Mouse (Mus musculus): Measurements from ENCODE around the gene Syngr1.

DNA sequence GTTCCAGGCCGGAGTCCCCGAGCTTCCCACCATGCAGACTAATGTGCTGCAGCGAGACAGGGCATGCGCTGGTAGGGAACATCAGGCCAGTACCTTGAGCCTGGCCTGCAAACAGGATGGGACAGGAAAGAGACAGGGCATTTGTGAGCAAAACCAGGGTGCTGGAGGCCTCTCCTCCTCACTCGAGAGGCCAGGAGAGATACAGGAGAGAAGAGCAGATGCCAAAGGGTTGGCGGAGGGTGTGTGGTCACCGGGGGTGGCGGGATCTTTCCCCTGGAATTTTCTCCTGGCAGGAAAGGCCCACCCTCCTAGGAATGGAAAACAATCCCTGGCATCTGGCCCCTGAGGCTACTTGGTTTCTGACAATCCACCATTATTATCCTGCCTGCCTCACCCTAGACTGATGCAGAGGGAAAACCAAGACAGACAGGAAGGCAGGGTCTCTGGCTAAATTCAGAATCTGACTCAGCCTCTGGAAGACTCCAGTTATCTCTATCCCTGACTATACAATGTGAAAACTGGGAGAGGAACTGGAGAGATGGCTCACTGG lies 21.0 kb upstream of the Syngr1 start:
- TF ChIP-seq EP300 (IDR thresholded peaks at IDR 0.05; ENCODE audit: low read depth in 1 of 2, low read length in 2 of 2) (no peak), USF1 (IDR thresholded peaks at IDR 0.05; ENCODE audit: low read depth, low read length) (no peak), POLR2A (IDR thresholded peaks at IDR 0.05; ENCODE audit: control insufficient read depth in 1 of 2, insufficient read depth in 1 of 2, low read depth in 1 of 2, low read length in 2 of 2, poor library complexity in 1 of 2) (no peak), KAT2A (conservative IDR thresholded peaks at IDR 0.05; ENCODE audit: low read depth, low read length) (no peak)

Data from MEL (cell line).